Mouse (Mus musculus) embryo, embryonic 10 days (tissue): Measurements from ENCODE around the gene Olfr521.
"Not testable (repeated sequence)": the region's sequence is repeated elsewhere in the genome, so short reads cannot be mapped to it uniquely, and the experiment has no call there.

Experiments used
- DNase-seq: peaks from one replicate; pipeline ENCODE4 v3.0.0-alpha.2; 2015; ENCODE audit warnings: low spot score

Gene Olfr521

DNA sequence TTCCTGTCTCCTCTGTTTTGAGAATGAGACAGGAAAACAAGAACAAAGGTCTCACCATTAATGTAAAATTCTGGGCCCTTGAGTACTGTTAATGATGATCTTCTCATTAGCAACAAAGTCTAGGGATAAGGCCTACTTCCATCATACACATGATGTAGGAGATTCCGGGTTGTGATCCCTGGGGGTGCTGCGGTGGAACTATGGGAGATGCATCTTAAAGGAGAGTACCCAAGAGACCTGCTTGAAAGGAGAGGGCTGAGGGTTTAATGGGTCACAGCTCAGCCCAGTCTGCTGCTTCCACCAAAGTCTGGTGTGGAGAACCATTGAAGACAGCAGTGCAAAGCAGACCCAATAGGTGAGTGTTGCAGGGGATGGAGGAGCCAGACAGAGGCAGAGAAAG, at the start of gene Olfr521:
Gene Olfr521, plus strand, starts transcription at position 301 of the 400 bp plus-strand sequence.
- DNase-seq = no peak

DNA sequence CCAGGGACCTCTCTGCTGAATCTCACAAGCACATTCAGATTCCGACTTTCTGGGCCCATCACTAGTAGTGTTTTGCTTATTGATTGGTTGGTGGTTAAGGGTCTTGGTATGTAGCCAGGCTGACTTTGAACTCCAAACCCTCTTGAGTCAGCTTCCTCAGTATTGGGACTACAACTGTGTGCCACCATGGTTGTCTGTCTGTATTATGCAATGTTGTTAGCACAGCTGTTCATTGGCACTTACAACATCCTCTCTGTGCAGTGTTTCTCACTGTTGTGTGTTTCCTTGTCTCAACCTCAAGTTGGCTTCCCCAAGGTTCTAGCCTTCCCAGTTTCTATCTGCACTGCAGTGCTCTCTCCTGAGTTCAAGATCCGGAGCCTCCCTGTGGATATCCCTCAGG, 46.8 kb upstream of the Olfr521 start:
- DNase-seq = no peak

DNA sequence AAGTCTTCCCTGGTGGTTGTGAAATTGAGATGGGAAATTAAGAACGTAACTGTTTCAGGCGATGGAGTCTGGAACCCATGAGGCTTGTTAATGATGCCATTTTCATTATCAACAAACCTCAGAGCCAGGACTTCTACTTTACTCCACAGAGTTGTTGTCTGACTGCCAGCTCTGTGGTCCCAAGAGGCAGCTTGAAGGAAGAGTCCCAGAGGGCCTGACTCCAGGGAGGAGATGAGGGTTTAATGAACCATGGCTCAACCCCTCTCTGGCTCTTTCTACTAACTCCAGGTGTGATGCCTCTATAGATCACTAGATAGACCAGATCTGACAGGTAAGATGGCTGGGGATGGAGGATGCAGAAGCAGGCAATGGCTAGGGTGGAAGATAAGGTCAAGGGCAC, 33.3 kb upstream of the Olfr521 start, which contains the start of gene Olfr520:
Gene Olfr520, plus strand, starts transcription at position 301 of the 400 bp plus-strand sequence.
- no peak for DNase-seq

DNA sequence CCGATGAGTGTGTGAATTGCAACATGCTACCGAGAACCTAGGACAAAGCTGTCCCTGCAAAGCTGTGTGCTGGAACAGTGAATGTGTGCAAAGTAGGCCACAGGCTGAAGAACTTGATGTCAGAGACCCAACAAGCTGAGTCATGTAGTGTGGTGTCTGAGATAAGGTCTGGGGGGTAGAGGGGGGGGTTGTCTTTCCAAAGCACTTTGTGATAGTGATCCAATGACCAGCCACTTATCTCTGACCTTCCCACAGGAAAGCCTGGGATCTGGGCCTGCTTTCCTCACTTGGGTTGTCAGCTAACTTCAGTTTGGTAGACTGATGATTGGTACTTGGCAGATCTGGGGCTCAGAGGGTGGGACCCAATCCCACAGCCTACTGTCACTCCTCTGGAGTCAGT, 28.7 kb upstream of the Olfr521 start:
- DNase-seq = no peak

GRCm38 (mm10) chr7:99735491-99735890, 27.8 kb upstream of the Olfr521 start:
- not testable (repeated sequence) for DNase-seq

DNA sequence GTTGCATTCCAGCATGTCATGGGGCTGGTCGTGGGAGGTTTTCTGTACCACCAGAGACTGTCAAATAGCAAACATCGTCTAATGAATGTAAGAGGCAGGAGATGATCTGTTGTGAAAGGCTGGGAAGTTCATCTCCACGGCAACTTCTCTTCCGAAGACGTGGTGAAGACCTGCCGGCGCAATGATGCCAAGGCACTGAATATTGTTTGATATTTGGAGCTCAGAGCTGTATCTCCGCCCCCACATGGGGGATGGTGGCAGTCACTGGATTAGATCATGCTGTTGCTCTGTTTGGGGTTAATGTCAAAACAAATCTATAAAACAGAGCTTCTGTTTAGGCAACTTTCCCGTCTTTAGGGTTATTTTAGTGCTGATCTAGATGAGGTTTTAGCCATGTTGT, 24.0 kb upstream of the Olfr521 start:
- no peak for DNase-seq

GRCm38 (mm10) chr7:99781385-99781784, 18.1 kb downstream of the Olfr521 start:
- DNase-seq = no peak

- DNase-seq = no peak
These were observed 18.6 kb downstream of the Olfr521 start for GRCm38 (mm10) chr7:99781916-99782315.

- no peak for DNase-seq
These were observed 20.1 kb downstream of the Olfr521 start for GRCm38 (mm10) chr7:99783421-99783820.

DNA sequence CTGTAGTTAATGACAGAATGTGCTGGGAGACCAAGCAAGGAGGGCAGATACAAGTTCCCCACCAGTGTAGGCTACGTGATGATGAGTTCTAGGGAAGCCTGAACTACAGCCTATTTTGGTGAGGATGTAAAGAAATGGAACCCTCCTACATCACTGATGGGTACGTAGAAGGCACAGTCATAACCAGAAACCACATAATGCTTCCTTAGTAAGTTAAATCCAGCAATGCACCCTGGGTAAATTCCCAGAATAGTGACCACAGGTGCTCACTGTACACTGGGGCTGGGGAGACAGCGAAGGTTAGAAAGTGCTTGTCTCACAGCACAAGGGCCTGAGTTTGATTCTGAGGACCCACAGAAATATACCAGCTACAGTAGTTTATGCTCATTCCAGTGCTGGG, 22.2 kb downstream of the Olfr521 start:
- DNase-seq = no peak

- no peak for DNase-seq
These were observed 23.5 kb downstream of the Olfr521 start for GRCm38 (mm10) chr7:99786774-99787173.

GRCm38 (mm10) chr7:99787935-99788334, 24.6 kb downstream of the Olfr521 start:
- DNase-seq = no peak

- DNase-seq = peak; percentile 6
These were observed 25.3 kb downstream of the Olfr521 start for GRCm38 (mm10) chr7:99788563-99788962.

DNA sequence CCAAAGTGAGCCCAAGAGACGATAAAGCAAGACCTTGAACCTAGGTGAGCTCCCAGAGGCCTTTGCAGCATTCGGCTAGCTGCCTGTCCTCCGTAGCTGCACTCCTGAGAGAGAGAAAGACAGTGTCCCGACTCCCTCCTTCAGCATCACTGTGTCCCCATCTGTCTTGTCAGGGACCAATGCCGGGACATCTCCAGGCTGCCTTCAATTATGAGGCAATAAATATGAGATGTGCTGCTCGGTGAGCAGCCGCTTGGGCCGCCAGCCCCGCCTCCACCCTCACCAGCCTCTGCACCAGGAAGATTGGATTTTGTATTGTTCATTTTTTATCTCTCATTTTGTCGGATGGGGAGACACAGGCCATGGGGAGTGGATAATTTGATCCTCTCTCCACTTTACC, 27.5 kb downstream of the Olfr521 start:
- no peak for DNase-seq

- DNase-seq = no peak
These were observed 30.8 kb downstream of the Olfr521 start for GRCm38 (mm10) chr7:99794096-99794495.

GRCm38 (mm10) chr7:99795192-99795981, 32.1 kb downstream of the Olfr521 start:
- DNase-seq = peak; percentile 41

DNA sequence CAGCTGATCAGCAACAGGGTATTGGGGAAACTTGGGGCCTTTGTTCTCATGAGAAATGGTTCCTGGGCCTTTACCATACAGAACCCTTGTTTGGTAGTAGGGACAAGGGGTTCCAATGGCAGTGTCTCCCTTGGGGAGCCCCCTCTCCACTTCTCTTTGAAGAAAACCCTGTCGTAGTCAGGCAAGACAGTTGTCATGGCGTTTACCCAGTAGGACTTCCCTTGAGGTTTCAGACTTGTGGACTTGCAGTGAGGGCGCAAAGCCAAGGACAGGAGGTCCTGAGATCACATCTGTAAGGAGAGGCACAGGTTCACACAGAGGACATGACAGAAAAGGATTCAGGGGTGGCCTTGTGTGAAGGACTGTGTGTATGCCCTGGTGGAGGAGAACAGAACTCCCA, 33.2 kb downstream of the Olfr521 start:
- DNase-seq = no peak

DNA sequence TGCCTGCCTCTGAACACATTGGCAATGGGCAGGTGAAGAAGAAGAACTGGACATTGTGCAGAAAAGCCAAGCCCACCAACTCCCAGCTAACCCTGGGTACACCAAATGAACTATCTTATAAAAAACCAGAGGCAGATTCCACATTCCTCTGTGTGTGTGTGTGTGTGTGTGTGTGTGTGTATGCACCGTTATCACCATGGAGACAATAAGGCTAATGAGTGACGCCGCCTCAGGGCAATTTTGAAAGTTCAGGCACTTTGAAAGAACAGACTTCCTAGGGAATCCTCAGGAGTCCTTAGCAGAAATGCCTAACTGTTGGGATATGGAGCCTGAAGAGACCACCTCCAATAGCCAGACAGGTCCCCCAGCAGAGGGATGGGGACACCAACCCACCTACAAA, 34.0 kb downstream of the Olfr521 start:
- no peak for DNase-seq

DNA sequence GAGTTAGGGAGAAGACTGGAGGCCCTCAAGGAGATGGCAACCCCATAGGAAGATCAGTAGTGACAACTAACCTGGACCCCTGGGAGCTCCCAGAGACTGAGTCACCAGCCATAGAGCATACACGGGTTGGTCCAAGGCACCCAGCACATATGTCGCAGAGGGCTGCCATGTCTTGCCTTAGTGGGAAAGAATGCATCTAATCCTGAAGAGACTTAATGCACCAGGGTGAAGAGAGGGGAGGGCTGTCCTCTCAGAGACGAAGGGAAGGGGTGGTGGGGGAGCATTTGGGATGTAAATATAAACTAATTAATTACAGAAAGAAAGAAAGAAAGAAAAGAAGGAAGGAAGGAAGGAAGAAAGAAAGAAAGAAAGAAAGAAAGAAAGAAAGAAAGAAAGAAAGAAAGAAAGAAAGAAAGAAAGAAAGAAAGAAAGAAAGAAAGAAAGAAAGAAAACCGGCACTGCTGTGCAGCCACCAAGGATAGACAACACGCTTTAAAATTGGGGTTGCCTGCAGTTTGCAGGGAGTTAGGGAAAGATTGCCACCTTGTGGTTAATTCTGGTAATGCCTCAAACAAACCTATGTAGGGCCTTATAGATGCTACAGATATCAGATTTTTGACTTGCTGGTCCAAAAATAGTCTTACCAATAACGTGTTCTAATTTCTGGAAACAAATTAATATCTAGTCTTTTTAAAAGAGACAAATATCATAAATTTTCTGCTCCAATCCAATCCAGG, 34.8 kb downstream of the Olfr521 start:
- peak; percentile 87 for DNase-seq

DNA sequence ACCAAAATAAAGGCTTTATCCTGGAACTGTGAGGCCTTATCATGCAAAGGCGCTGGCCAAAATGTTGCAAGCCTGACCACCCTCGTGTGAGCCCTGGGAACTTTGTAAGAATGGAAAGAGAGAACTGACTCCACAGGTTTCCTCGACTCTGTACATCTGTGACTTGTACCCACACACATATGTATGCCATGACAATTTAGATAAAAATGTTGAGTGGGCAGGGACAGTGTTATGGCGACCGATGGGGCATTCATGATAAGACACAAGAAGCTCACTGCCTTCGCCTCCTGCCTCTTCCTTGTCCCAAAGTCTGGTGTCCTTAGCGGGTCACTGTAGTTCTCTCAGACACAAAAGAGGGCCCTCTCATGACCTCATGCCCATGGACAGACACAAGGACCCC, 35.8 kb downstream of the Olfr521 start:
- DNase-seq = no peak

- no peak for DNase-seq
These were observed 40.2 kb downstream of the Olfr521 start for GRCm38 (mm10) chr7:99803535-99803934.

GRCm38 (mm10) chr7:99804033-99804432, 40.7 kb downstream of the Olfr521 start:
- DNase-seq = not testable (repeated sequence)

- DNase-seq = no peak
These were observed 42.0 kb downstream of the Olfr521 start for GRCm38 (mm10) chr7:99805340-99805739.
